Mouse (Mus musculus) hindbrain, embryonic 10.5 days (tissue): Measurements from ENCODE around the gene Tanc1. TPM values are rescaled to one million over a fixed set of nuclear protein-coding genes. Genes with fewer than 3 reads are reported as not detected.
"Not testable (repeated sequence)": the region's sequence is repeated elsewhere in the genome, so short reads cannot be mapped to it uniquely, and the experiment has no call there.

Experiments
- DNase-seq: peaks from one replicate; pipeline ENCODE4 v3.0.0-alpha.2; 2017; ENCODE audit warnings: low spot score
- H3K27ac ChIP-seq: fragments of 300-500 bp; sonication (generic); 2 replicates; pipeline ENCODE4 v1.5.1; 2016; ENCODE audit warnings: mild to moderate bottlenecking, moderate library complexity
- H3K27me3 ChIP-seq: fragments of 300-500 bp; sonication (generic); 2 replicates; pipeline ENCODE4 v1.6.1; 2016; ENCODE audit warnings: mild to moderate bottlenecking; ENCODE audit not compliant: poor library complexity, insufficient read depth, severe bottlenecking
- H3K36me3 ChIP-seq: fragments of 300-500 bp; sonication (generic); 2 replicates; pipeline ENCODE4 v1.6.1; 2016; ENCODE audit warnings: mild to moderate bottlenecking, moderate library complexity
- H3K4me1 ChIP-seq: fragments of 300-500 bp; sonication (generic); replicated peaks from 2 replicates; pipeline ENCODE4 v1.6.1; 2016; ENCODE audit warnings: mild to moderate bottlenecking
- H3K4me3 ChIP-seq: fragments of 300-500 bp; sonication (generic); 2 replicates; pipeline ENCODE4 v1.5.1; 2016; ENCODE audit warnings: mild to moderate bottlenecking, moderate library complexity
- H3K9me3 ChIP-seq: fragments of 300-500 bp; sonication (generic); 2 replicates; pipeline ENCODE4 v1.6.1; 2016; ENCODE audit warnings: mild to moderate bottlenecking, moderate library complexity
- WGBS: fragments of 180-500 bp; shearing (Covaris S2); methylation state at CpG from one replicate; pipeline ENCODE4 v1.1.7; 2016; 5-methylcytosine and 5-hydroxymethylcytosine counted together
- polyA plus RNA-seq: library from polyadenylated mRNA; unstranded; fragments of >200 nt; fragmentation: Nextera tagmentation; extraction: Ambion mirVana; gene quantifications from 2 replicates; pipeline ENCODE4 v1.2.1, GENCODE M21; 2016

Gene Tanc1
- polyA plus RNA-seq, 1 experiment from 2014 or later, result 15.9 TPM

DNA sequence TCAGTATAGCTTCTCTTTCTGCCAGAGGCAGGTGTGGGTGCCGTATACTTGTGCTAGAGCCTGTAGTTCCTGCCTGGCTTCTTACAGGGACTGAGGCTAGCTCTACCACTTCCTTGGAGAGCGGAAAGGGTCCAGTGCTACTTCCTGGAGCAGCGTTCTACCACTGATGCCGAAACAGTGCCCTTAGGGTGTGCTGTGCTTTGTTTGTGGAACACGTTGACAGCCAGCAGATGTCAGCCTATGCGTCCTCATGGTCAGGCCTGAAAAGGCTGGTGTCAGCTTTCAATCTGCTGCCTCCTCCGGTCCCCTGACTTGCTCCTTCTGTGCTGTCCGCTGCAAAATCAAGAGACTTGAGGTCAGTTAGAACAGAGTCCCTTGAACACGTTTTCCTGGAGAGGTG, 218.3 kb downstream of the Tanc1 start:
- WGBS, result 17% methylated on average over 9 of the region's 9 CpGs
- H3K36me3 ChIP-seq, result peaks cover 2% of the 10 kb centered on the region
- peaks cover 46% of the 10 kb centered on the region for H3K4me1 ChIP-seq
- H3K27me3 ChIP-seq, result no peaks in the 10 kb centered on the region
- H3K27ac ChIP-seq, result peak overlapping the region; percentile 81
- H3K4me3 ChIP-seq, result no peak overlapping the region
- H3K9me3 ChIP-seq, result no peaks in the 10 kb centered on the region
- DNase-seq, result peak; percentile 70

DNA sequence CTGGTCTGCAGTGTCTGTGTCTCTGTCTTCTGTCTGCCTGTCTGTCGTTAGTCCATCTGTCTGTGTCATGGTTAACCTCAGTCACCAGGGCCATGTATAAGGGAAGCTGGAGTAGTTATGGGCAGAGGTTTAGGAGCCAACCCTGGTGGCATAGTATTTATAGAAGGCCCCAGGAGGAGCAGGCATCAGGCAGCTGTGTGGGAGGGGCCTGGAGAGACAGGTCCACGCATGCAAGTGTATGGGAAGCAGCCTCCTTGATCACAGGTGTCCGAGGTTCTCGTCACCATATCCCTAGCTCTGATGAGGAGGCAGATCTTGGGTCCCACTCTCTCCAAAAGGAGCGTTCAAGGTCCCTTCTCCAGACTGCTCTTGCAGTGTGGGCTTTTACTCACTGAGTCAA, 219.1 kb downstream of the Tanc1 start:
- Histone ChIP-seq H3K36me3 (peaks cover 10% of the 10 kb centered on the region), H3K4me1 (peaks cover 45% of the 10 kb centered on the region), H3K27me3 (no peaks in the 10 kb centered on the region), H3K27ac (peak overlapping the region; percentile 81), H3K9me3 (no peaks in the 10 kb centered on the region), H3K4me3 (no peak overlapping the region)
- DNase-seq, result no peak
- 82% methylated on average over 5 of the region's 5 CpGs for WGBS

DNA sequence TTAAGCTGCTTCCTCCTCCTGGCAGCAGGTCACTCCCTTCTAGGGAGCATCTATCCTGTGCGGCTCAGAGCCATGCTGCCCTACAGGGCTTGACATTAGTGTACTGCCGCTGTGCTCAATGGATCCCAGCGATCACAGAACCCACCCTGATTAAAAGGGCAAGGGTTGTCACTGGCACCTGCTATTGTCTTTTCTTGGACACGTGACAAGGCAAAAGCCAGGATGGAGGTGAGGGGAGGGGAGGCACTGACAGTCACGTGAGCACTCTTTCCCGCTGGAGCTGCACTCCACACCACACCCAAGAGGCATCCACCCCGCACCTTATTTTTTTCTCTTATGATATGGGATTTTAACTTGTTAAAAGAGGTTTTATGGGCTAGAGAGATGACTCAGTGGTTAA, 220.0 kb downstream of the Tanc1 start:
- Histone ChIP-seq H3K4me3 (no peak overlapping the region), H3K4me1 (peaks cover 45% of the 10 kb centered on the region), H3K27me3 (no peaks in the 10 kb centered on the region), H3K36me3 (peaks cover 19% of the 10 kb centered on the region), H3K27ac (no peak overlapping the region), H3K9me3 (no peaks in the 10 kb centered on the region)
- DNase-seq, result no peak
- WGBS, result 87% methylated on average over 7 of the region's 7 CpGs

DNA sequence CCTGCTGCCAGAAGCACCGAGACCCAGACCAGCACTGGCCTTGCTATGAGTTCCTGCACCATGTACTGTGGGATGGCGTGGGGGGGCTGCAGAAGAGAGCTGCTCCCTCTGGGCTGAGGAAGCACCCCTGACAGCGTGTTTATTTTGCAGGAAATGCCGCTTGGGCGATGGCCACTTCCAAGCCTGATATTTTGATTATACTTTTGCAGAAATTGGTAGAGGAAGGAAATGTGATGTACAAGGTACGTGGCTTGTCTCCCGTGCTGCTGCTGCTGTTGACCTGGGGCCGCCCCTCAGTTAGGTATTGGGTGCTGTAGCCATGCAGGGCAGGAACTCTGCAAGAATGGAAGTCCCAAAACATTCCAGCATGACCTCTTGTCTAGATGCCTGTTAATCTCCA, 227.0 kb downstream of the Tanc1 start:
- peaks cover 49% of the 10 kb centered on the region for H3K36me3 ChIP-seq
- DNase-seq, result no peak
- H3K4me3 ChIP-seq, result no peak overlapping the region
- peaks cover 24% of the 10 kb centered on the region for H3K4me1 ChIP-seq
- H3K27ac ChIP-seq, result no peak overlapping the region
- 88% methylated on average over 8 of the region's 8 CpGs for WGBS
- H3K27me3 ChIP-seq, result no peaks in the 10 kb centered on the region
- peaks cover 6% of the 10 kb centered on the region; the same call in 1 of the 2 replicates for H3K9me3 ChIP-seq

DNA sequence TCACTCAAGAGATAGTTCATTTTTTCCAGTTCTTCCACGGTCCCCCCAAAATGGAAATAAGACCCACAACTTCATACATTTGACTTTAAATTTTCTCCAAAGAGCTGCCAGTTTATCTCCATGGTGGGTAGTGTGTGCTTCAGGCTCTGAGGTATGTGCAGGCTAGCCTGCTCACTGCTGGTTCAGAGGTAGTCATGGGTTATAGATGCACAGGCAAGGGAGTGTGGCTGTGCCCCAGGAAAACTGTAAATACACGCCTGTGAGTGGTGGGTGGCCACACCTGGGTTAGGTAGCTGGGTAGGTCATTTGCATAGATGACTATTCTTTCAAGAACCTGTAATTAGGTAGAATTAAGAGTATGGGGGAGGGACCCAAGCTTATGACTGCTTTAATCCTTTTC, 227.9 kb downstream of the Tanc1 start:
- H3K4me3 ChIP-seq, result no peak overlapping the region
- peaks cover 51% of the 10 kb centered on the region for H3K36me3 ChIP-seq
- H3K27me3 ChIP-seq, result no peaks in the 10 kb centered on the region
- peaks cover 6% of the 10 kb centered on the region; the same call in 1 of the 2 replicates for H3K9me3 ChIP-seq
- peaks cover 24% of the 10 kb centered on the region for H3K4me1 ChIP-seq
- no peak for DNase-seq
- no peak overlapping the region for H3K27ac ChIP-seq
- WGBS, result 89% methylated on average over 2 of the region's 2 CpGs

DNA sequence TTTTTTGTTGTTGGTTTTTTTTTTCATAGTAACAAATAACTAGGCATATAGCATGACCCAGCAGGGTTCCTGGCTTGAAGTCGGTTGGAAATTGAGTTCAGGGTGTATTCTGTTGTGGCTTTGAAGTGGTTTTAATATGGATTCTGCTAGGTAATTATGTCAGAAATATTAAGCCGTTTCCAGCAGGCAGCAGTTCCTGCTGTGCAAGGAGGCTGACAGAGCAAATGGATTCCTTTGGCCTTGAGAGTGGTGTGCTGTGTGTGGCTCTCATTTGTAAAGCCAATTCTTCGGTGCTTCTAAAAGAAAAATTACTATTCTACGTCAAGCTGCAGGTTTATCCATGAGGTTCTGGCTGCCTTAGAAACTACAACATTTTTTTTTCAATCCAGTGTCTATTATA, 228.3 kb downstream of the Tanc1 start:
- DNase-seq, result no peak
- Histone ChIP-seq H3K36me3 (peaks cover 49% of the 10 kb centered on the region), H3K27ac (no peak overlapping the region)

DNA sequence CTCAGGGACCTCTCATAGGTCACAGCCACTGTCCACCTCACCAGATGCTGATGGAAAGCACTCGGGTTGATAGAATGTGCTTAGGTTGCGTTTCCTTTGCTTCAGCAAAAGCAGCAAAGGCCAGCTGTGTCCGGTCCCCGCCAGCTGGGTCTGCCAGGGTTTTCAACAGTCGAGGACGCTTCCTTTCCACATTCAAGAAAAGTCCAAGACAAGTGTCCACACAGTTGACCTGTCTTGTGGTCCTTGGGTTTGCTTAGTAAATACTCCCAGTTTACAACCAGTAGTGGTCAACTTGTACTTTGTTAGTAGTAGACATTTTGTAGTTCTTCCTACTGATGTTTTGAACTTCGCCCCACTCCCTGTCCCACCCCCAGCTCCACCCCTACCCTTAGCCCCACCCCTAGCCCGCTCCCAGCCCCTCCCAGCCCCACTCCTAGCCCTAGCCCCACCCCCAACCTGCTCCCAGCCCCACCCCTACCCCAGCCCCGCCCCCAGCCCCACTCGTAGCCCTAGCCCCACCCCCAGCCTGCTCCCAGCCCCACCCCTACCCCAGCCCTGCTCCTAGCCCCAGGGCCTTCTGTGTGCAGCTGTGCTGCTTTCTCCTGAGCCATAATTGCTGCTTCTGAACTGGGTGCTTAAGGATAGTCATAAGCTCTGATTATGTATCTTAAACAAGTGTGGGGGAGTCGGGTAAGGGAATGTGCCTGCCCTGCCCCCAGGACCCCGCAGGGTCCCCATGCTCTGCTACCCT, 229.5 kb downstream of the Tanc1 start:
- 59% methylated on average over 12 of the region's 12 CpGs for WGBS
- H3K27ac ChIP-seq, result peak overlapping the region; percentile 73
- DNase-seq, result peak; percentile 36

More for the DNA sequence above, 228.3 kb downstream of the Tanc1 start:
- Histone ChIP-seq H3K27me3 (no peaks in the 10 kb centered on the region), H3K4me1 (peaks cover 24% of the 10 kb centered on the region), H3K9me3 (peaks cover 6% of the 10 kb centered on the region; the same call in 1 of the 2 replicates), H3K4me3 (no peak overlapping the region)
- 66% methylated on average over 4 of the region's 4 CpGs for WGBS

DNA sequence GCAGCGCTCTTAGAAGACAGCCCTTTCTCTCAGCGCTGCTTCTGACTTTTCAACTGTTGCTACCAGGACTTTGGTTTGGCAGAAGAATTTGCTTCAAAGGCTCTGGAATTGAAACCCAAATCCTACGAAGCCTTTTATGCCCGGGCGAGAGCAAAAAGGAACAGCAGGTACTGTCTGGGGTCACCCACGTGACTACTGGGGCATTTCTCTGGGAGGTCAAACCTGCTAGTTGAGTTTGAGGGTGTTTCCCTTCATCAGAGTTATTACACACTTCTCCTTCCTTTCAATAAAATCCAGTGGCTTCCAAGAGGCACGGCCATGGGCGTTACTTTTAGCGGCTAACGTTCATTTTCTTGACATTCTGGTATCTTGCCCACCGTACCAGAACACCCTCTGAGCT, 230.1 kb downstream of the Tanc1 start:
- Histone ChIP-seq H3K4me3 (no peak overlapping the region), H3K4me1 (peaks cover 24% of the 10 kb centered on the region), H3K27ac (peak overlapping the region; percentile 73), H3K9me3 (peaks cover 6% of the 10 kb centered on the region; the same call in 1 of the 2 replicates), H3K27me3 (no peaks in the 10 kb centered on the region), H3K36me3 (peaks cover 31% of the 10 kb centered on the region)
- 76% methylated on average over 11 of the region's 11 CpGs for WGBS
- DNase-seq, result no peak

More for the DNA sequence above, 229.5 kb downstream of the Tanc1 start:
- Histone ChIP-seq H3K36me3 (peaks cover 37% of the 10 kb centered on the region), H3K4me1 (peaks cover 24% of the 10 kb centered on the region), H3K27me3 (no peaks in the 10 kb centered on the region), H3K4me3 (no peak overlapping the region), H3K9me3 (peaks cover 6% of the 10 kb centered on the region; the same call in 1 of the 2 replicates)

DNA sequence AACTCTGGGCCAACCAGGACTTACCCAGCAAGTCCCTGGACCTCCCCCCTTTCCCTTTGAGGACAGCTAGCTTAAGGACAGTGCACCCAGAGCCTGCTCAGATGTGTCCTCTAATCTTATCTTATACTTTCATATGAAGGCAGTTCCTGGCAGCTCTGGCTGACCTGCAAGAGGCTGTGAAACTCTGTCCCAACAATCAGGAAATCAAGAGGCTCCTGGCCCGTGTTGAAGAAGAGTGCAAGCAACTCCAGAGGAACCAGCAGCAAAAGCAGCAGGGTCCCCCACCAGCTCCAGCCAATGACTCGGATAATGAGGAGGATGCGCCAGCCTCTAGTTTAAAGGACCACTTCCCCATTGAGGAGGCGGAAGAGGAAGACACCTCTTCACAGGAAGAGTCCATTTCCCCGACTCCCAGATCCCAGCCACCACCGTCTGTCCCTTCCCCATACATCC, 230.7 kb downstream of the Tanc1 start:
- H3K4me1 ChIP-seq, result peaks cover 24% of the 10 kb centered on the region
- WGBS, result 81% methylated on average over 6 of the region's 6 CpGs

DNA sequence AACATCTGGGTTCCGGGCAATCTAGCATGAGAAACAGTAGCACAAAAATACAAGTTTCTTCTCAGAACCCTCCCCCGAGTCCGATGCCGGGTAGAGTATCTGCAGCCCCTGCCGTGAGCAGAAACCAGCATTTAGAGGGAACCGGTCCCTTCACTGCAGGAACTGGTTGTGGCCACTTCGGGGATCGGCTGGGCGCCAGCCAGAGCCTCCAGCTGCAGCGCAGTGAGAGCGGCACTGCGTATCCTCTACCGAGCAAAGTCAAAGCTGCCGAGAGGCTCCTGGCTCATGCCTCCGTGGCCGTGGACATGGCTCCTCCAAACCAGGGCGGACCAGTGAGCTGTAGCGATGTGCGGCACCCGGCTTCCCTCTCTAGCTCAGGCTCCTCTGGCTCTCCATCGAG, 231.3 kb downstream of the Tanc1 start:
- no peaks in the 10 kb centered on the region for H3K27me3 ChIP-seq
- H3K4me3 ChIP-seq, result no peak overlapping the region
- no peak overlapping the region for H3K27ac ChIP-seq
- H3K9me3 ChIP-seq, result no peaks in the 10 kb centered on the region
- H3K36me3 ChIP-seq, result peaks cover 19% of the 10 kb centered on the region
- WGBS, result 81% methylated on average over 21 of the region's 21 CpGs
- H3K4me1 ChIP-seq, result peaks cover 26% of the 10 kb centered on the region
- no peak for DNase-seq

More for the DNA sequence above, 230.7 kb downstream of the Tanc1 start:
- H3K9me3 ChIP-seq, result peaks cover 4% of the 10 kb centered on the region; the same call in 1 of the 2 replicates
- H3K4me3 ChIP-seq, result no peak overlapping the region
- peaks cover 25% of the 10 kb centered on the region for H3K36me3 ChIP-seq
- DNase-seq, result no peak
- H3K27me3 ChIP-seq, result no peaks in the 10 kb centered on the region
- H3K27ac ChIP-seq, result peak overlapping the region; percentile 73; the same call in 1 of the 2 replicates

DNA sequence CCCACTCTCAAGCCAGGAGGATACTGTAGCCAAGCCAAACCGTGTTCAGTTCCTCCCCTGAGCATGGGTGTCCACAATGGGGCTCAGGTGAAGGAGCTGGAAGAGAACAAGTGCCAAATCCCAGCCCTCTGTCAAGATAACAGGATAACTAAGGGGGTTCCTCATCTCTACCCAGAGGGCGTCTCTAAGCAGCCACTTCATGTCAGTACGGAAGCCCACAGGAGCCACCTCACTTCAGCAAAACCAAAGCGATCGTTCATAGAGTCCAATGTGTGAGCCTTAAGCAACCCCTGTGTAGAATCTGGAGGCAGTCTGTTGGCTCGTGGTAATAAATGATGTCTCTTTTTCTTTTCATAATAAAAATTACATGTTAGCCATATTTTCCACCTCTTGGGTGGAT, 232.0 kb downstream of the Tanc1 start:
- no peaks in the 10 kb centered on the region for H3K27me3 ChIP-seq
- WGBS, result 93% methylated on average over 6 of the region's 6 CpGs
- peaks cover 32% of the 10 kb centered on the region for H3K4me1 ChIP-seq
- no peak overlapping the region for H3K27ac ChIP-seq
- no peak overlapping the region for H3K4me3 ChIP-seq
- no peak for DNase-seq
- H3K36me3 ChIP-seq, result peaks cover 19% of the 10 kb centered on the region
- no peaks in the 10 kb centered on the region for H3K9me3 ChIP-seq

DNA sequence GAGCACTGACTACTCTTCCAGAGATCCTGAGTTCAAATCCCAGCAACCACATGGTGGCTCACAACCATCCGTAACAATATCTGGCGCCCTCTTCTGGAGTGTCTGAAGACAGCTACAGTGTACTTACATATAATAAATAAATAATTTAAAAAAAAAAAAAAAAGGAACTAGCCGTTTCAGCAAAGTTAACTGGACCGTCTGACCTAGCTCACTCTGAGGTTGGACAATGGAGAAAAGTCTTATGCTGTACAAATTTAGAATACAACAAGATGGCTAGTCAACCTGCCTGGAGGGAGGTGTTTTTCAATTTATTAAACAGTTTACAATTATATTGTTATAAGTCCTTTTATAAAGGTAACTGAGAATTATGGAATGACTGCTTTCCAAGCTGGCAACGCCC, 240.0 kb downstream of the Tanc1 start:
- DNase-seq, H3K4me3 ChIP-seq, H3K36me3 ChIP-seq, H3K9me3 ChIP-seq, H3K27me3 ChIP-seq, H3K4me1 ChIP-seq, H3K27ac ChIP-seq: not testable (repeated sequence)
- WGBS, result 85% methylated on average over 5 of the region's 5 CpGs

DNA sequence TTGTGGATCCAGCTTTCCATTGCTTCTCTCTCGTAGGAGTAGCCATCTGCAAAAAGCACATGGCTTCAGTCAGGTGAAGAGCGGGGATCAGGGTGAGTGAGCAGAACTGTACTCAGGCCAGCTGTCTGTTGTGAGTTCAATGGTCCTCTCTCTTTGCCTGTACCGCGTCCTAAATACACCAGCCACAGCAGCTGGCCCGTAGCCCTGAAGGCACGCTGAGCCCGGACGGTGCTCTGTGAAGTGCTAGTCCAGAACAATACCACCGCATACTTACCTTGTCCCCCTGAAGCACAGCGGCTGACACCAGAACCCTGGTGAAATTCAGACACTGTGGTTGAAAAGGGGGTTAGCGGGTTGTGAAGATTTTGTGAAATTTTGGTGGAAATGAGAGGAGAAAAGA, 241.1 kb downstream of the Tanc1 start:
- no peak overlapping the region for H3K4me3 ChIP-seq
- WGBS, result 83% methylated on average over 11 of the region's 11 CpGs
- H3K4me1 ChIP-seq, result peaks cover 8% of the 10 kb centered on the region; the same call in 1 of the 2 replicates
- no peak for DNase-seq
- H3K27me3 ChIP-seq, result no peaks in the 10 kb centered on the region
- H3K9me3 ChIP-seq, result no peaks in the 10 kb centered on the region
- H3K27ac ChIP-seq, result no peak overlapping the region
- peaks cover 8% of the 10 kb centered on the region for H3K36me3 ChIP-seq
